Mouse (Mus musculus): ENCODE data around the gene B3galnt2.

GRCm38 (mm10) chr13:14034073-14034348, 79.7 kb downstream of the B3galnt2 start:
- TF ChIP-seq CTCF (IDR thresholded peaks at IDR 0.05; ENCODE audit: low read depth, low read length): no peak
- no peak for TF ChIP-seq POLR2A (IDR thresholded peaks at IDR 0.05; ENCODE audit: extremely low read depth, insufficient read depth, low read length)
